Mouse (Mus musculus) lung, embryonic 14.5 days (tissue): ENCODE measurements around the gene Zfp420. TPM values are rescaled to one million over a fixed set of nuclear protein-coding genes. Genes with fewer than 3 reads are reported as not detected.
"Not testable (repeated sequence)": the region's sequence is repeated elsewhere in the genome, so short reads cannot be mapped to it uniquely, and the experiment has no call there.

Experiments used
- ATAC-seq: fragments of 200-750 bp; cut with Nextera tagmentation; 2 replicates; pipeline ENCODE4 v1.8.0; 2017; ENCODE audit warnings: mild to moderate bottlenecking, moderate TSS enrichment, moderate library complexity; ENCODE audit not compliant: insufficient read depth
- DNase-seq: peaks from one replicate; pipeline ENCODE4 v3.0.0-alpha.2; 2015
- H3K27ac ChIP-seq: fragments of 300-500 bp; sonication (generic); 2 replicates; pipeline ENCODE4 v1.5.1; 2014; ENCODE audit warnings: low read depth, mild to moderate bottlenecking, moderate library complexity
- H3K27me3 ChIP-seq: fragments of 300-500 bp; sonication (generic); 2 replicates; pipeline ENCODE4 v1.6.1; 2014; ENCODE audit warnings: low read length, control low read depth; ENCODE audit not compliant: insufficient read depth
- H3K36me3 ChIP-seq: fragments of 300-500 bp; sonication (generic); 2 replicates; pipeline ENCODE4 v1.6.1; 2014; ENCODE audit warnings: control low read depth; ENCODE audit not compliant: insufficient read depth
- H3K4me1 ChIP-seq: fragments of 300-500 bp; sonication (generic); 2 replicates; pipeline ENCODE4 v1.6.1; 2014; ENCODE audit warnings: antibody characterized with exemption, control low read depth; ENCODE audit not compliant: insufficient read depth
- H3K4me2 ChIP-seq: fragments of 300-500 bp; sonication (generic); 2 replicates; pipeline ENCODE4 v1.6.1; 2014; ENCODE audit warnings: mild to moderate bottlenecking
- H3K4me3 ChIP-seq: fragments of 300-500 bp; sonication (generic); 2 replicates; pipeline ENCODE4 v1.5.1; 2014; ENCODE audit warnings: low read depth, low read length
- H3K9ac ChIP-seq: fragments of 300-500 bp; sonication (generic); 2 replicates; pipeline ENCODE4 v1.6.1; 2014
- H3K9me3 ChIP-seq: fragments of 300-500 bp; sonication (generic); 2 replicates; pipeline ENCODE4 v1.6.1; 2016; ENCODE audit warnings: low read depth, low read length, control low read depth
- CTCF ChIP-seq: IDR thresholded peaks from 2 replicates; pipeline ENCODE4 v1.5.1; 2016; ENCODE audit warnings: antibody characterized with exemption, low read depth
- WGBS: fragments of 180-500 bp; shearing (Covaris S2); extraction: QIAGEN DNeasy Blood & Tissue Kit; methylation state at CpG from one replicate; pipeline ENCODE4 v1.1.7; 2014; 5-methylcytosine and 5-hydroxymethylcytosine counted together
- polyA plus RNA-seq: library from polyadenylated mRNA; unstranded; fragments of >200 nt; fragmentation: Nextera tagmentation; extraction: Ambion mirVana; gene quantifications from 2 replicates; pipeline ENCODE4 v1.2.1, GENCODE M21; 2014

Zfp420 gene
- polyA plus RNA-seq, 1 experiment from 2014 or later, result 8.6 TPM

DNA sequence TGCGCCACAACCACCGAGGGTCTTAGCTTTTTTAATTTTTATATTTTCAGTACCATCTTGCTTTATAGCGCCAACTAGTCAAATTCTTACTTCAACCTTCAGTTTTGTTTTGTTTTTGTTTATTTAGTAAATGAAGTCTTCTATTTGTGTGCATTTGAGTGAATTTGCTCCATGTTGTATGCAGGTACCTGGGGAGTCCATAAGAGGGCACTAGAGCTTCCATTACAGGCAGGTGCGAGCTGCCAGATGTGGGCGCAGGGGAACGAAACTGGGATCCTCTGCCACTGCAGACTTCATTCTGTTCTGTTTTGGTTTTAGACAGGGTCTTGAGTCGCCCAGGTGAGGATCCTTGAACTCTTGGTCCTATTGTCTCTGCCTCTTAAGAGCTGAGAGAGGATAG, 1.9 kb downstream of the Zfp420 start:
- peak; percentile 23; the same call in 1 of the 2 replicates for TF ChIP-seq CTCF
- Histone ChIP-seq H3K36me3 (no peaks in the 10 kb centered on the region), H3K4me3 (no peak overlapping the region), H3K4me1 (no peaks in the 10 kb centered on the region), H3K9ac (no peak overlapping the region), H3K27me3 (no peaks in the 10 kb centered on the region), H3K4me2 (no peak overlapping the region), H3K27ac (no peak overlapping the region), H3K9me3 (no peaks in the 10 kb centered on the region)
- DNase-seq (no peak), ATAC-seq (no peak)
- WGBS, result 90% methylated on average over 7 of the region's 7 CpGs

DNA sequence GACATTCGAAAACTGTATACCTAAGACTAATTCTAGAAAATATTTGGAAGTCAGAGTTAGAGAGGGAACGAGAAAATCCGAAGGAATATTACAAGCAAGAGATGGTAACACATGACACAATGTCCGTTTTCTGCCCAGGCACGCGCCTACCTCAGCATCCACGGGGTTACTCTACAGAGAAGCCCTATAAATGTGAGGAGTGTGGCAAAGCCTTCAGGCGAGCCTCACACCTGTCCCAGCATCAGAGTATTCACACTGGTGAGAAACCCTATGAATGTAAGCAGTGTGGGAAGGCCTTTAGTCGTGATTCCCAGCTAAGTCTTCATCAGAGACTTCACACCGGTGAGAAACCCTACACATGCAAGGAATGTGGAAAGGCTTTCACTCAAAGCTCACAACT, 14.5 kb downstream of the Zfp420 start:
- 93% methylated on average over 10 of the region's 10 CpGs for WGBS
- H3K4me3 ChIP-seq, result no peak overlapping the region
- no peak for DNase-seq
- H3K27me3 ChIP-seq, result no peaks in the 10 kb centered on the region
- TF ChIP-seq CTCF, result no peak
- H3K4me1 ChIP-seq, result no peaks in the 10 kb centered on the region
- ATAC-seq, result no peak
- peaks cover 21% of the 10 kb centered on the region for H3K9me3 ChIP-seq
- no peak overlapping the region for H3K9ac ChIP-seq
- no peak overlapping the region for H3K27ac ChIP-seq
- H3K36me3 ChIP-seq, result peaks cover 18% of the 10 kb centered on the region
- no peak overlapping the region for H3K4me2 ChIP-seq

DNA sequence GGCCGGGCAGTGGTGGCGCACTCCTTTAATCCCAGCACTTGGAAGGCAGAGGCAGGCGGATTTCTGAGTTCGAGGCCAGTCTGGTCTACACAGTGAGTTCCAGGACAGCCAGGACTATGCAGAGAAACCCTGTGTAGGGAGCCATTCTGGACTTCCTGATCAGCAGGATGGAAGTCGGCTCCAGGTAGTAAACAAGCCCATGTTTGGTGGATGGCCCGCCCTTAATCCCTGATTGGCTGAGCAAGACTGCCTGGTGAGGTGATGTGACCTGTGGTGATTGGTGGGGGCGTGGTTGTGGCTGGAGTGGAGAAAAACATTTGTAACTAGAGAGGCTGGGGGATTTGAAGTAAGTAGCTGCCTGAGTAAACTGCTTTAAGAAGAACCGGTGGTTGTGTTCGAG, 17.8 kb downstream of the Zfp420 start:
- H3K4me1 ChIP-seq, ATAC-seq, H3K9ac ChIP-seq, H3K4me3 ChIP-seq, H3K4me2 ChIP-seq, H3K27ac ChIP-seq, DNase-seq, H3K27me3 ChIP-seq: not testable (repeated sequence)
- Histone ChIP-seq H3K9me3 (peaks cover 21% of the 10 kb centered on the region), H3K36me3 (peaks cover 18% of the 10 kb centered on the region)
- 88% methylated on average over 9 of the region's 9 CpGs for WGBS

DNA sequence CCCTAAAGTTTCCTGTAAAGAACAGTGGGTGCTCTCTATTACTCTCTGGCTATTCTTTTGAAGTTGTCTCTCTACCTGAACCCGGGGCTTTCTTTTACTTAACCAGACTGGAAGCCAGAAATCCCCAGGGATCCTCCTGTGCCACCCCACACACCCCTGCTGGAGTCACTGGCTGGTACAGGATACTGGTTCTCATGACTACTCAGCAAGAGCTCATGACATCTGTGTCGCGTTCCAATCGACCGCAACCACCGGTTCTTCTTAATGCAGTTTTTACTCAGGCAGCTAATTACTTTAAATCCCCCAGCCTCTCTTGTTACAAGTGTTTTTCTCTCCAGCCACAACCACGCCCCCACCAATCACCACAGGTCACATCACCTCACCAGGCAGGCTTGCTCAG, 20.3 kb downstream of the Zfp420 start:
- Histone ChIP-seq H3K36me3 (peaks cover 9% of the 10 kb centered on the region), H3K27me3 (no peaks in the 10 kb centered on the region), H3K4me2 (no peak overlapping the region), H3K27ac (no peak overlapping the region), H3K9ac (no peak overlapping the region), H3K9me3 (peaks cover 11% of the 10 kb centered on the region), H3K4me3 (no peak overlapping the region), H3K4me1 (no peaks in the 10 kb centered on the region)
- DNase-seq (no peak), ATAC-seq (no peak)
- no peak for TF ChIP-seq CTCF
- WGBS, result 74% methylated on average over 7 of the region's 7 CpGs

DNA sequence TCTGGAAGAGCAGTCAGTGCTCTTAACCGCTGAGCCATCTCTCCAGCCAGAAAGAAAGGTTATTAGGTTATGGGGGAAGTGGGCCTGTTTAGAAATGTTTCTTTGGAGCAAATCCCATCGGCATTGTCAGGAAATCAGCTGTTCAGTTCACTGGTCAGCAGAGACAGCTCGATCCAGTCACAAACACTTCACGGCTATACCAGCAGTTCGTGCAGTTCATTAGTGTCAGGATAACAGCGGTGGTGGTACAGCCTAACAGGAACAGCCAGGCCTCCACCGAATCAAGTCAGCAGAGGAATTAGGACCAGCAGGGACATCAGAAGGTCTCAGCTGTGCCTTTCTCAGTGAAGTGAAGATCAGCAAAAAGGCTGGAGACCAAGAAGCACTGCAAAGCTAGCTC, 21.1 kb downstream of the Zfp420 start:
- peaks cover 4% of the 10 kb centered on the region; the same call in 1 of the 2 replicates for H3K9me3 ChIP-seq
- no peak overlapping the region for H3K4me3 ChIP-seq
- DNase-seq (peak; percentile 61), ATAC-seq (no peak)
- H3K4me1 ChIP-seq, result no peaks in the 10 kb centered on the region
- H3K36me3 ChIP-seq, result 0 out of 2 replicates have a peak, but pooled peaks cover under 1% of the 10 kb centered on the region
- no peak overlapping the region for H3K4me2 ChIP-seq
- H3K27me3 ChIP-seq, result no peaks in the 10 kb centered on the region
- 49% methylated on average over 7 of the region's 7 CpGs for WGBS
- no peak overlapping the region for H3K9ac ChIP-seq
- no peak for TF ChIP-seq CTCF
- H3K27ac ChIP-seq, result no peak overlapping the region

DNA sequence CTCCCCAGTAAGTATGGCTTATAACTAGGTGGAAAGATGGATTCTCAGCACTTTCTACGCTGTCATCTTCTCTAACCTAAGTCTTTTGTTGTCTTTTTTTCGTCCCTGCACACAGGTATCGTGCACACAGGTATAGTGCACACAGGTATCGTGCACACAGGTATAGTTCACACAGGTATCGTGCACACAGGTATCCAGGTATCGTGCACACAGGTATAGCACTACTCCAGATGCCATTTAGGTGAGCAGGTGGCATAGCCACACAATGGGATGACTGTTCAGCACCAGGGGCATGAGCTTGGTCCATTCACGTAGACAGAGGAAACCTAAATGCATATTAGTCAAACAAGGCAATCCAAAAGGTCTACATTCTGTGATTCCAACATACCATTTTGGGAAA, 30.7 kb downstream of the Zfp420 start:
- Histone ChIP-seq H3K9ac (no peak overlapping the region), H3K4me3 (no peak overlapping the region), H3K4me2 (no peak overlapping the region), H3K36me3 (peaks cover 47% of the 10 kb centered on the region), H3K9me3 (peaks cover 33% of the 10 kb centered on the region), H3K27ac (no peak overlapping the region), H3K4me1 (no peaks in the 10 kb centered on the region), H3K27me3 (no peaks in the 10 kb centered on the region)
- ATAC-seq, result no peak
- 92% methylated on average over 7 of the region's 7 CpGs for whole genome bisulfite sequencing
- TF ChIP-seq CTCF, result no peak
- no peak for DNase-seq

DNA sequence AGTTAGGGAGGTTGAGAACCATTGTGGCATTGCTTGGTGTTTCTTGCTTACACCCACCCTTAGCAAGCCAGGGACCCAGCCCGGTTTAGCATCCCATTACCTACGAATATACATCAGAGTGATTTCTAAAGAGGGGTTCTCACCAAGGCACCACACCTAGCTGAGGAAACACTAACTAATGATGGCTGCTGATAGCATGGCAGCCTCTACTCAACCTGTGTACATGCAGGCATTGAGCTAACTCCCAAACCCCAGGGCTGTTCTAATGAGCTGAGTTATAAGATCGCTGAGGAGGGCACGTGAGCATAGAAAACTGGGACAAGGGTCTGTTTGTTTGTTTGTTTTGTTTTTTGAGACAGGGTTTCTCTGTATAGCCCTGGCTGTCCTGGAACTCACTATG, 33.0 kb downstream of the Zfp420 start:
- no peak overlapping the region for H3K4me2 ChIP-seq
- no peaks in the 10 kb centered on the region for H3K27me3 ChIP-seq
- no peaks in the 10 kb centered on the region for H3K4me1 ChIP-seq
- ATAC-seq, result no peak
- H3K36me3 ChIP-seq, result peaks cover 64% of the 10 kb centered on the region
- H3K4me3 ChIP-seq, result no peak overlapping the region
- WGBS, result 91% methylated on average over 4 of the region's 4 CpGs
- no peak for DNase-seq
- peaks cover 31% of the 10 kb centered on the region for H3K9me3 ChIP-seq
- H3K27ac ChIP-seq, result no peak overlapping the region
- TF ChIP-seq CTCF, result no peak
- no peak overlapping the region for H3K9ac ChIP-seq

DNA sequence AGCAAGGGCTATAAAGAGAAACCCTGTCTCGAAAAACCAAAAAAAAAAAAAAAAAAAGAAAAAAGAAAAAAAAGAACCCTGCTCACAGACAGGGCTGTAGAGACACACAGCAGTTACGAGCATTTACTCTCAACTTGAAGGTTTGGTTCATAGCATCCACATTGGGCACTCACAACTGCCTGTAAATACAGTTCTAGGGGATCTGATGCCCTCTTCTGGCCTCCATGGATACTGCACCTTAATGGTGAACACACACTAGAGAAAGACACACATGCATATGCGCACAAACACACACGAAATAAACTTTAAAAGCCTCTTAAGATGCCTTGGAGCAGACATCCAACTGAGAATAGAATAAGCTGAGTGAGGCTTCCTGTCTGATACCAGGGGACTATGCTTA, 38.6 kb downstream of the Zfp420 start:
- Histone ChIP-seq H3K9me3 (peaks cover 29% of the 10 kb centered on the region), H3K4me1 (no peaks in the 10 kb centered on the region), H3K4me2 (no peak overlapping the region), H3K27me3 (no peaks in the 10 kb centered on the region), H3K36me3 (peaks cover 86% of the 10 kb centered on the region), H3K27ac (no peak overlapping the region), H3K4me3 (no peak overlapping the region), H3K9ac (no peak overlapping the region)
- ATAC-seq (no peak), DNase-seq (no peak)
- peak; percentile 15; the same call in 1 of the 2 replicates for TF ChIP-seq CTCF
- WGBS, result 95% methylated on average over 4 of the region's 4 CpGs
